Mouse (Mus musculus) embryo, embryonic 10.5 days (tissue): ENCODE results near the gene Gprasp2.
"Not testable (repeated sequence)": the region's sequence is repeated elsewhere in the genome, so short reads cannot be mapped to it uniquely, and the experiment has no call there.

Experiments
- DNase-seq: peaks from one replicate; pipeline ENCODE4 v3.0.0-alpha.2; 2015; ENCODE audit warnings: low spot score

Gene Gprasp2

GRCm38 (mm10) chrX:135838521-135839360 is at the start of gene Gprasp2:
Gene Gprasp2 (plus strand): TSS chrX:135839034.
- DNase-seq: peak; percentile 47

GRCm38 (mm10) chrX:135791536-135791935 is 47.3 kb upstream of the Gprasp2 start:
- no peak for DNase-seq

GRCm38 (mm10) chrX:135792326-135792725 is 46.5 kb upstream of the Gprasp2 start:
- peak; percentile 2 for DNase-seq

GRCm38 (mm10) chrX:135795591-135796304 is 43.1 kb upstream of the Gprasp2 start:
- DNase-seq: peak; percentile 73

- peak; percentile 13 for DNase-seq
Observed at GRCm38 (mm10) chrX:135796305-135797211, 42.3 kb upstream of the Gprasp2 start.

- peak; percentile 70 for DNase-seq
Observed at GRCm38 (mm10) chrX:135797212-135797644, 41.6 kb upstream of the Gprasp2 start, which contains the start of gene Bhlhb9. Gene Bhlhb9 (plus strand): TSS chrX:135797594.

GRCm38 (mm10) chrX:135804149-135804548 is 34.7 kb upstream of the Gprasp2 start:
- no peak for DNase-seq

GRCm38 (mm10) chrX:135805780-135806179 is 33.1 kb upstream of the Gprasp2 start:
- peak; percentile 72 for DNase-seq

- not testable (repeated sequence) for DNase-seq
Observed at GRCm38 (mm10) chrX:135835896-135836295, 2.9 kb upstream of the Gprasp2 start.

GRCm38 (mm10) chrX:135837896-135838295 is 938 bp upstream of the Gprasp2 start:
- DNase-seq: no peak

GRCm38 (mm10) chrX:135839397-135840391 is 860 bp downstream of the Gprasp2 start:
- peak; percentile 61 for DNase-seq

- not testable (repeated sequence) for DNase-seq
Observed at GRCm38 (mm10) chrX:135866806-135867205, 28.0 kb downstream of the Gprasp2 start.

GRCm38 (mm10) chrX:135876679-135877078 is 37.8 kb downstream of the Gprasp2 start:
- no peak for DNase-seq

GRCm38 (mm10) chrX:135879626-135880025 is 40.8 kb downstream of the Gprasp2 start:
- DNase-seq: no peak

- peak; percentile 77 for DNase-seq
Observed at GRCm38 (mm10) chrX:135885411-135886233, 46.8 kb downstream of the Gprasp2 start.

GRCm38 (mm10) chrX:135886234-135886585 is 47.4 kb downstream of the Gprasp2 start:
- peak; percentile 31 for DNase-seq
